Mouse (Mus musculus) liver, embryonic 11.5 days (tissue): ENCODE data around the gene Arf6. TPM values are rescaled to one million over a fixed set of nuclear protein-coding genes. Genes with fewer than 3 reads are reported as not detected.

ENCODE experiments used
- microRNA-seq: library from miRNA; unstranded; fragments of <30 nt; microRNA quantifications from one replicate; pipeline ENCODE4, GENCODE M21; 2017; ENCODE audit warnings: borderline number of aligned reads
- polyA plus RNA-seq: library from polyadenylated mRNA; unstranded; fragments of >200 nt; fragmentation: Nextera tagmentation; extraction: Ambion mirVana; gene quantifications from 2 replicates; pipeline ENCODE4 v1.2.1, GENCODE M21; 2014

The Arf6 gene
- polyA plus RNA-seq, 1 experiment from 2014 or later: 65.1 TPM

Small RNAs within 50 kb of the gene (microRNA-seq; reads per million reads assigned to microRNA genes)
- gene Gm47299: not detected
- gene Gm47305: not detected

Other genes with a start within 250 kb of the Arf6 start
- 1,745 and 1,937 TPM in 2 replicates for gene Rps29, start 213.0 kb upstream of the Arf6 start, polyA plus RNA-seq
- 28.5 and 33.5 TPM in 2 replicates for gene Lrr1, start 203.3 kb upstream of the Arf6 start, polyA plus RNA-seq
- gene Rpl36al, start 188.1 kb upstream of the Arf6 start, polyA plus RNA-seq: 999 and 1,044 TPM in 2 replicates
- gene Mgat2, start 188.0 kb upstream of the Arf6 start, polyA plus RNA-seq: 44.9 and 50.7 TPM in 2 replicates
- gene Gm49383, start 175.0 kb upstream of the Arf6 start, polyA plus RNA-seq: 28.6 and 29.8 TPM in 2 replicates
- 12.2 and 14.0 TPM in 2 replicates for gene Dnaaf2, start 173.7 kb upstream of the Arf6 start, polyA plus RNA-seq
- 35.5 and 37.9 TPM in 2 replicates for gene Gm49384, start 167.9 kb upstream of the Arf6 start, polyA plus RNA-seq
- gene Pole2, start 144.0 kb upstream of the Arf6 start, polyA plus RNA-seq: 42.5 and 46.9 TPM in 2 replicates
- 5.7 and 5.8 TPM in 2 replicates for gene Klhdc1, start 131.0 kb upstream of the Arf6 start, polyA plus RNA-seq
- 146 and 152 TPM in 2 replicates for gene Klhdc2, start 75.5 kb upstream of the Arf6 start, polyA plus RNA-seq
- 74.7 and 81.7 TPM in 2 replicates for gene Nemf, start 15.0 kb upstream of the Arf6 start, polyA plus RNA-seq
- gene Gm9887, start 308 bp downstream of the Arf6 start, polyA plus RNA-seq: 1.3 and 1.7 TPM in 2 replicates
- gene Vcpkmt, start 210.9 kb downstream of the Arf6 start, polyA plus RNA-seq: 32.5 and 32.6 TPM in 2 replicates